Mouse (Mus musculus): ENCODE measurements around the gene Hoxb1. TPM values are rescaled to one million over a fixed set of nuclear protein-coding genes. Genes with fewer than 3 reads are reported as not detected.

The Hoxb1 gene
- polyA plus RNA-seq, 1 experiment from 2014 or later = not detected

DNA sequence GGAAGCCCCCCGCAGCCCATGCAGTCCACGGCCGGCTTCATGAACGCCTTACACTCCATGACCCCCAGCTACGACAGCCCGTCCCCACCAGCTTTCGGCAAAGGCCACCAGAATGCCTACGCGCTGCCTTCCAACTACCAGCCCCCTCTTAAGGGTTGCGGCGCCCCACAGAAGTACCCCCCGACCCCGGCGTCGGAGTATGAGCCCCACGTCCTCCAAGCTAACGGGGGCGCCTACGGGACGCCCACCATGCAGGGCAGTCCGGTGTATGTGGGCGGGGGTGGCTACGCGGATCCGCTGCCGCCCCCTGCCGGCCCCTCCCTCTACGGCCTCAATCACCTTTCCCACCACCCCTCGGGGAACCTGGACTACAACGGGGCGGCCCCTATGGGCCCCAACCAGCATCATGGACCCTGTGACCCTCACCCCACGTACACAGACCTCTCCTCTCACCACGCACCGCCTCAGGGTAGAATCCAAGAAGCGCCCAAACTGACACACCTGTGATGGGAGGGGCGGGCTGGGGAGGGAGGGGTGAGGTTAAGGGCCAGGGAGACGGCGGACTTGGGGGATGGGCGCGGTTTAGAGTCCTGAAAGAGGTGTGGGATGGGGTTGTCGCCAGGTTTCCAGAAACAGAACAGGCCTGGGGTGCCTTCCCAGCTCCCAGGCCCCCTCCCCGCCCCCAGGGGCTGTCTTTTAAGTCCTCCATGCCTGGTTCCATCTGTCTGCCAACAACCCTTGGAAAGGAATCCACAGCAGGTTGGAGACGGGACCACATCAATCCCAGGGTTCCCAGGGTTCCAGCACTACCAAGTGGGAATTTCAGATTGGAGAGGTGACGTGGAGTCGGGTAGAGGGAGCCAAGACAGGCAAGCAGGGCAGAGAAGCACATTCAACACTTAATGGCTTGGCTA is 19.4 kb upstream of the Hoxb1 start:
- Histone ChIP-seq H3K27me3 (ENCODE audit: control insufficient read depth, insufficient read depth, low read length) (peaks cover 37% of the 10 kb centered on the region), H3K4me2 (ENCODE audit: low read depth, low read length) (peak overlapping the region; percentile 59), H3K4me1 (ENCODE audit: control insufficient read depth, insufficient read depth, low read length) (peaks cover 56% of the 10 kb centered on the region), H3K36me3 (ENCODE audit: control insufficient read depth, insufficient read depth, low read length) (no peaks in the 10 kb centered on the region), H3K9ac (ENCODE audit: low read length) (peak overlapping the region; percentile 73), H3K9me3 (replicated peaks; ENCODE audit: control insufficient read depth, low read length) (no peaks in the 10 kb centered on the region), H3K4me3 (replicated peaks; ENCODE audit: low read length) (peak overlapping the region; percentile 37), H3K27ac (ENCODE audit: low read length) (peak overlapping the region; percentile 93)
- WGBS = 7% methylated on average over 45 of the region's 45 CpGs
- ATAC-seq (ENCODE audit: insufficient read depth, low FRiP score) = no peak

DNA sequence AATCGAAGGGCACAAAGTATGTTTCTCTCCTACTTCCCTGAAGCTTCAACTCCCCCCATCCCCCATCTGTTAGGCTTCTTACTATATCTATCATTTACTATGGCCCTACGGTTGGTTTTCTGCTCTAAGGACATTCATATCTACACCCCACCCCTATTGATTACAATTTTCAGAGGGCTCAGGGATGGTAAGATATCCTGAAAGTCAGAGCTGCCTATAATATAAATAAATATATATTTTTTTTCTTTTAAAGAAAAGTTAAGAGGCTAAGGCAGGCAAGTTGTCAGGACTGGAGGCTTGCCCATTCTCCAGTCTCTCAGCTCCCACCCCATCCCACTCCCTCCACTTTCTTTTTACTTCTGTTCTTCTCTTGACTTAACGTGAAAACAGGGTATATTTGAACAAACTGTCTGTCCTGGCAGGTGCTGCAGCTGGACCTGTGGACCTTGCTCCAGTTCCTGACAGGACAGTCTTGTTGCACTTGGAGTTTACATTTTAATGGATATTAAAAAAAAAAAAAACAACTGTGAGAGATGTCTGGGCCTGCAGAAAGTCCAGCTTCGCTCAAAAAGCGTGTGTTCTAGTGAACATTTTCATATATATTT is 18.5 kb upstream of the Hoxb1 start:
- peaks cover 37% of the 10 kb centered on the region for H3K27me3 ChIP-seq (ENCODE audit: control insufficient read depth, insufficient read depth, low read length)
- H3K27ac ChIP-seq (ENCODE audit: low read length) = peak overlapping the region; percentile 93
- no peak overlapping the region for H3K9ac ChIP-seq (ENCODE audit: low read length)
- H3K9me3 ChIP-seq (replicated peaks; ENCODE audit: control insufficient read depth, low read length) = no peaks in the 10 kb centered on the region
- H3K4me3 ChIP-seq (replicated peaks; ENCODE audit: low read length) = no peak overlapping the region
- H3K4me1 ChIP-seq (ENCODE audit: control insufficient read depth, insufficient read depth, low read length) = peaks cover 60% of the 10 kb centered on the region
- 35% methylated on average over 5 of the region's 5 CpGs for WGBS
- H3K4me2 ChIP-seq (ENCODE audit: low read depth, low read length) = peak overlapping the region; percentile 59; the same call in 1 of the 2 replicates
- no peak for ATAC-seq (ENCODE audit: insufficient read depth, low FRiP score)
- no peaks in the 10 kb centered on the region for H3K36me3 ChIP-seq (ENCODE audit: control insufficient read depth, insufficient read depth, low read length)

DNA sequence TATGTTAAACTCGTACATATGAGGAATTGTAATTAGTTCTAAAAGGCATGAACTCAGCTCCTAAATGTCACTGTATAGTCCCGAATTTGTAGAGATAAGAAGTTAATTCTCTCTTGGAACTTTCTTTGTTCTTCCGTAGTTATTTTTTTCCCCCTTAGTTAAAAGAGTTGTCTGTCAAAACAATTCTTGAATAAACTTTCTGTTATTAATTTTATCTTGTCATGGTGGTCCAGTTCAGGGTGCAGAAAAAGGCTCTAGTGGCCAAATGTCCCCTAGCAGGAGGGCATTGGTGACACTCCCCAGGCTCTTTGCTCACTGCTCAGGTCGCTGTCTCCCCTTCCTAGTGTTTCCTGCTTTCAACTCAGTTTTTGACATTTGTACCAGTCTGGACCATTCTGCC is 17.8 kb upstream of the Hoxb1 start:
- H3K4me3 ChIP-seq (replicated peaks; ENCODE audit: low read length) = peak overlapping the region; percentile 14
- ATAC-seq (ENCODE audit: insufficient read depth, low FRiP score) = no peak
- peak overlapping the region; percentile 90 for H3K27ac ChIP-seq (ENCODE audit: low read length)
- no peaks in the 10 kb centered on the region for H3K36me3 ChIP-seq (ENCODE audit: control insufficient read depth, insufficient read depth, low read length)
- WGBS = 23% methylated on average over 4 of the region's 4 CpGs
- H3K9ac ChIP-seq (ENCODE audit: low read length) = peak overlapping the region; percentile 50; the same call in 1 of the 2 replicates
- no peaks in the 10 kb centered on the region for H3K9me3 ChIP-seq (replicated peaks; ENCODE audit: control insufficient read depth, low read length)
- H3K4me2 ChIP-seq (ENCODE audit: low read depth, low read length) = peak overlapping the region; percentile 48
- peaks cover 57% of the 10 kb centered on the region for H3K4me1 ChIP-seq (ENCODE audit: control insufficient read depth, insufficient read depth, low read length)
- H3K27me3 ChIP-seq (ENCODE audit: control insufficient read depth, insufficient read depth, low read length) = peaks cover 37% of the 10 kb centered on the region

DNA sequence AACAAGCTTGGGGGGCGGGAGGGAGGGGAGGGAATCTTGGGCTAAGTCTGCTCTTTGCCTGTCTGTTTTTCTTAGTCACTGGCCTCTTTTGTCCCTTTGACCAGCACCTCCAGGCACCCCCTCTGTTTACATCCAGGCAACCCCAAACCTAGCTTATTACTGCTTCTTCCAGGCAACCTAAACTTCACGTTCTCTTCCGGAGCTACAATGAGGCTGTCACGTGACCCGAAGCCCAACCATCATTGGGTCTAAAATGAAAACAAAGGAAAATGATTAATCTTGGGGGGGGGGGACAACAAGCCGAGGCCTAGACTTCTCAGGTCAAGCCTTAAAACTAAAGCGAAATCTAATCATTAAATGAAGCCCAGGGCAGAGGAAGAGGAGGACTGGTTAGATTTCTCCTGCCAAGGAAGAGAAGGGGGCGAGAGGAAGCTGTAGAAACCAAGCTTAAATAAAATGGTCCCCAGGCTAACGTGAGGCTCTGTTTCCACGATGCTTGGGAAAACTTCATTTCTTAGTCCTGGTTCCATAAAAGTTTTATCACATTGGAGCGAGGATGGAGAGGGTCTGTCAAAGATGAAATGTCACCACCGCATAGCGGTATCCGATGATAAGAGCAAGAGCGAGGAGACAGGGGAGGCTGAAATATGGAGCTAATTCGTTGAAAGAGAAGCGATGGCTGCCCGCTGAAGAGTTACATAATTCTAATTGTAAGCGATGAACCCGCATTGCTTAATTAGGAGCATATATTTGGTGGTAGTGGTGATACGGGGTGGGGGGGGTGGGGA is 17.2 kb upstream of the Hoxb1 start:
- Histone ChIP-seq H3K4me3 (replicated peaks; ENCODE audit: low read length) (peak overlapping the region; percentile 14), H3K9me3 (replicated peaks; ENCODE audit: control insufficient read depth, low read length) (no peaks in the 10 kb centered on the region), H3K4me1 (ENCODE audit: control insufficient read depth, insufficient read depth, low read length) (peaks cover 54% of the 10 kb centered on the region), H3K27me3 (ENCODE audit: control insufficient read depth, insufficient read depth, low read length) (peaks cover 35% of the 10 kb centered on the region), H3K4me2 (ENCODE audit: low read depth, low read length) (peak overlapping the region; percentile 48), H3K27ac (ENCODE audit: low read length) (peak overlapping the region; percentile 90), H3K36me3 (ENCODE audit: control insufficient read depth, insufficient read depth, low read length) (no peaks in the 10 kb centered on the region), H3K9ac (ENCODE audit: low read length) (peak overlapping the region; percentile 50)
- 19% methylated on average over 21 of the region's 21 CpGs for WGBS
- no peak for ATAC-seq (ENCODE audit: insufficient read depth, low FRiP score)

DNA sequence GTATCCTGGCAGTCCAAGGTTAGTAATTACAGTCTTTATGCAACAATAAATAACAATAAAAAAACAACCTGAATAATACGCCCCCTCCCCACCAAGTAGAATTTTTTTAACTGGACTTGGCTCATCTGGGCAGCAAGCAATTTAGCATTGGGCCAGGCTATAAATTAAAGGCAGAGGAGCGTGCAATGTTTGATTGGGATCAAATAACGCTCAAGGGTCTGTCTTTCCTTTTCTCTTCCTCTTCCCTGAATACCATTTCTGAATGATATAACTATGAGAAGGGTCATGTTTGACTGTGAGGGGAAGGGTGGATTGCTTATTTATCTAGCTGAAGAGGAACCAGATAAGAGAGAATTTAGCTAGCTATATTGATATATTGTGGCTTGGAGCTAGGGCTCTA is 16.6 kb upstream of the Hoxb1 start:
- Histone ChIP-seq H3K4me2 (ENCODE audit: low read depth, low read length) (peak overlapping the region; percentile 48), H3K9ac (ENCODE audit: low read length) (peak overlapping the region; percentile 60), H3K4me1 (ENCODE audit: control insufficient read depth, insufficient read depth, low read length) (peaks cover 50% of the 10 kb centered on the region), H3K27me3 (ENCODE audit: control insufficient read depth, insufficient read depth, low read length) (peaks cover 31% of the 10 kb centered on the region), H3K36me3 (ENCODE audit: control insufficient read depth, insufficient read depth, low read length) (no peaks in the 10 kb centered on the region), H3K27ac (ENCODE audit: low read length) (peak overlapping the region; percentile 90), H3K9me3 (replicated peaks; ENCODE audit: control insufficient read depth, low read length) (no peaks in the 10 kb centered on the region), H3K4me3 (replicated peaks; ENCODE audit: low read length) (no peak overlapping the region)
- WGBS = 44% methylated on average over 3 of the region's 3 CpGs
- no peak for ATAC-seq (ENCODE audit: insufficient read depth, low FRiP score)

DNA sequence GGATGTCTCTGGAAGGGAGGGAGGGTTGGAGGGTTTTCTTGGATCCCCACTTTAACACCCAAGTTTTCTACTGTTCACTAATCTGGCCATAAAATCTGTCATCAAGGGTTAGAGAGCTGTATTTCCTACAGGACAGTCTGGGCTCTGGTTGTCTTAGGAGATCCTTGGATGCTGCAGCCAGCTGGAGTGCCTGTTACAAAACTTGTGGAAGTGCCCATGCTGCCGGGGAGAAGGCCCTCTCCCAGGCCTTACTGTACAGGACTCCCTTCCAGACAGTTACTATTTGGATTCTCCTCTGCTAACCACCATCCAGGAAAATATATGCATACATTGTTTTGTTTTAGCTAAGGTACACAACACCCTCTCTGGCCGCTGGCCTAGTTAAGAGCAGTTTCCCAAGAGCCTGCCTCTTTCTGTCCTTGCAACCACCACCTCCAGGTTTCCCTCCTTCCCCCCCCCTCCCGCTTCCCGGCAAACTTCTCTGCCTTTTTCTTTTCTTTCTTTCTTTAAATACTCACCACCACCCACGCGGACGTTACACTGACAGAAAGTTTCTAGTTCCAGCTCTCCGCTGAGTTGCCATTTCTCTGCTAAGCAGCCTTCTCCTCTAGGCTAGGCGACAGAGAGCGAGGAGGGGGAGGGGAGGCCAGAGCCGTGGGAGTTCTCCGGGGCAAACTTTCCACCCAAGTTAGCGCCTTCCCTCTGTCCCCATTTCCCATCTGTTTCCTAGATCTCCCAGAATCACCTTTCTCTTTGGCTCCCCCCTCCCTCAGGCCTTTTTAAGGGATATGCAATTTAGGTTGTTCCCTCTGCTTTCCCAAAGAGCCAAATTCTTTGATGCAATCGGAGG is 15.8 kb upstream of the Hoxb1 start:
- Histone ChIP-seq H3K4me2 (ENCODE audit: low read depth, low read length) (peak overlapping the region; percentile 48), H3K27me3 (ENCODE audit: control insufficient read depth, insufficient read depth, low read length) (peaks cover 31% of the 10 kb centered on the region), H3K9ac (ENCODE audit: low read length) (peak overlapping the region; percentile 60), H3K36me3 (ENCODE audit: control insufficient read depth, insufficient read depth, low read length) (no peaks in the 10 kb centered on the region), H3K4me3 (replicated peaks; ENCODE audit: low read length) (peak overlapping the region; percentile 15), H3K9me3 (replicated peaks; ENCODE audit: control insufficient read depth, low read length) (no peaks in the 10 kb centered on the region), H3K4me1 (ENCODE audit: control insufficient read depth, insufficient read depth, low read length) (peaks cover 44% of the 10 kb centered on the region), H3K27ac (ENCODE audit: low read length) (peak overlapping the region; percentile 90)
- 20% methylated on average over 14 of the region's 14 CpGs for WGBS
- no peak for ATAC-seq (ENCODE audit: insufficient read depth, low FRiP score)

DNA sequence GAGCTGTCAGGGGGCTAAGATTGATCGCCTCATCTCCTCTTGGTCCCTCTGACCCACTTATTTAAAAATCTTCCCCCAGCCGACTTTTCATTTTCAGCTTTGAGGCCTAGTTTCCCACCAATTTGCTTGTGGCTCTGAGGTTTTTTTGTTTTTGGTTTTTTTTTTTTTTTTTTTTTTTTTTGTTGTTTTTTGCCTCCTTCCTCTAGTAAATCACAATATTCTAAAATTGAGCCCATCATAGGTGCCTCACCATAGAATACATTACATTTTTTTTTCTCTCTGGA is 15.3 kb upstream of the Hoxb1 start, which contains the start of gene Hoxb2:
TSS of gene Hoxb2 (plus strand) at position 185 of the 284 bp plus-strand sequence.
- no peaks in the 10 kb centered on the region for H3K9me3 ChIP-seq (replicated peaks; ENCODE audit: control insufficient read depth, low read length)
- peak within 1 kb of the TSS; percentile 88 for H3K9ac ChIP-seq (ENCODE audit: low read length)
- H3K27me3 ChIP-seq (ENCODE audit: control insufficient read depth, insufficient read depth, low read length) = peaks cover 26% of the 10 kb centered on the region
- no peaks in the 10 kb centered on the region for H3K36me3 ChIP-seq (ENCODE audit: control insufficient read depth, insufficient read depth, low read length)
- H3K4me2 ChIP-seq (ENCODE audit: low read depth, low read length) = peak within 1 kb of the TSS; percentile 79
- 28% methylated on average over 2 of the region's 2 CpGs for WGBS
- peak within 1 kb of the TSS; percentile 68 for H3K4me3 ChIP-seq (replicated peaks; ENCODE audit: low read length)
- peaks cover 44% of the 10 kb centered on the region for H3K4me1 ChIP-seq (ENCODE audit: control insufficient read depth, insufficient read depth, low read length)
- no peak for ATAC-seq (ENCODE audit: insufficient read depth, low FRiP score)
- H3K27ac ChIP-seq (ENCODE audit: low read length) = peak within 1 kb of the TSS; percentile 98

DNA sequence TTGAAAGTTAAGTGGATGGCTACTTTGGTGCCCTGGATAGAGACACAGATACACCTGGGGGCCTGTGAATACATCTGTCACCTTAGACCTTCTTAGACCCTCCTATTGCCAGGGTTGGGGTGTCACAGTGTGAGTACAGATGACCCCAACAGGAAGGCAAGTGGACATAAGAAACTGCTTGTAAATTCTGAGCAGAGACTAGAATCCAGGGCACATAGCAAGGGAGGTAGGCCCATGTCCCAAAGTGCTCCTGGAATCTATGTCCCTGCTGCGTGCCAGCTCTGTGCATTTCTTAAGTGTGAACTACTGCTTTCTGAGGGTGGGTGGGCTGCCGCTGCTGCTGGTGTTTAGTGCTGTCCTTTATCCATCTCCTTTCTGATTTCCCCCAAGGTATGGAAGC is 14.8 kb upstream of the Hoxb1 start:
- Histone ChIP-seq H3K9me3 (replicated peaks; ENCODE audit: control insufficient read depth, low read length) (no peaks in the 10 kb centered on the region), H3K4me2 (ENCODE audit: low read depth, low read length) (peak overlapping the region; percentile 79), H3K36me3 (ENCODE audit: control insufficient read depth, insufficient read depth, low read length) (no peaks in the 10 kb centered on the region), H3K27me3 (ENCODE audit: control insufficient read depth, insufficient read depth, low read length) (peaks cover 21% of the 10 kb centered on the region), H3K4me1 (ENCODE audit: control insufficient read depth, insufficient read depth, low read length) (peaks cover 43% of the 10 kb centered on the region), H3K27ac (ENCODE audit: low read length) (peak overlapping the region; percentile 98), H3K9ac (ENCODE audit: low read length) (peak overlapping the region; percentile 88), H3K4me3 (replicated peaks; ENCODE audit: low read length) (no peak overlapping the region)
- 40% methylated on average over 2 of the region's 2 CpGs for WGBS
- no peak for ATAC-seq (ENCODE audit: insufficient read depth, low FRiP score)

Measured in stomach, embryonic 16.5 days (tissue).